Mouse (Mus musculus): Measurements from ENCODE around the gene Sucla2.
"Not testable (repeated sequence)": the region's sequence is repeated elsewhere in the genome, so short reads cannot be mapped to it uniquely, and the experiment has no call there.

The Sucla2 gene

DNA sequence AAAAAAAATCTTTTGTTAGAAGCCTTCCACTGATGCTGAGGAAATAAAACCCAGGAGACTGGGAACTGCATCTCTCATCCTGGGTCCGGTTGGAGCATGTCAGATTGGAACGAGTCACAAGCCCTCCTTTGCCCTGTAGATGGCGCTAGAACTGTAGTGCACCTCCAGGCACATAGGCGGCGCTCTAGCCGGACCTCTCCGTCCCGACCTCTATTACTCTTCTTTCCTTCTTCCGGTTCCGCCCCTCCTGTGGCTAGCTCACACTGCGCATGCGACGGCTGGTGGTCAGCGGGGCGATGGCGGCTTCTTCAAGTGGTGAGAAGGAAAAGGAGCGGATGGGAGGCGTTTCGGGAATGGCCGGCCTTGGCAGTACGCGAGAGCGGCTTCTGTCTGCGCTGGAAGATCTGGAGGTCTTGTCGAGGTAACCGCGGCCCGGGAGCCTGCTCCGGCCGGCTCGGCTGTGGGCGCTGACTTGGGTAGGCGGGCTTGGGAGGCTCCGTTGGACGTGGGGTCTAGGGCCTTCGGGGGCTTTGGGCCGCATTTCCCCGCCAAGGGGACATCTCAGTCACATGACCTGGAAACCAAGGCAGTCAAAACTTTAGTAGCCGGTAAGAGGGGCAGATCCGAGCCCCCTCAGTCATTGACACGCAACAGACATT is 15.2 kb upstream of the Sucla2 start, which contains the start of gene Med4:
TSS of gene Med4 (plus strand) at position 261 of the 659 bp plus-strand sequence.
- peak; percentile 79 for DNase-seq (ENCODE audit: low spot score)

DNA sequence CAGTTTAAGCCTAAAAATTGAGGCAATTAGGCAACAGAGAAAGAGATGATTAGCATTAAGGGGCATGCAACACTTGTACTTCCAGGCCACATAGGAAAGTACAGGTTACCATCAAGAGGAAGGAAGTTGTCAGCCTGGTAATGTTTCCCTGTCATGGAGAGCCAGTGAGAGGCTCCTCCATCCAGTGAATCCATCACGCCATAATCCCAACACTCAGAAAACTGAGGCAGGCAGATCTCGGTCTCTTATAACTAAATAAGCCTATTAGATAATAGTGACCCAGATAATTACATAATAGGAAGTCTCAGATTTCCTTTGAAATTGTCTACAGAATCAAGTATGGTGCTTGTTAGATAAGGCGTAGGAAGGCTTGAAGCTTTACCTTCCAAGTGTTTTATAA is 983 bp upstream of the Sucla2 start:
- DNase-seq (ENCODE audit: low spot score), result no peak

DNA sequence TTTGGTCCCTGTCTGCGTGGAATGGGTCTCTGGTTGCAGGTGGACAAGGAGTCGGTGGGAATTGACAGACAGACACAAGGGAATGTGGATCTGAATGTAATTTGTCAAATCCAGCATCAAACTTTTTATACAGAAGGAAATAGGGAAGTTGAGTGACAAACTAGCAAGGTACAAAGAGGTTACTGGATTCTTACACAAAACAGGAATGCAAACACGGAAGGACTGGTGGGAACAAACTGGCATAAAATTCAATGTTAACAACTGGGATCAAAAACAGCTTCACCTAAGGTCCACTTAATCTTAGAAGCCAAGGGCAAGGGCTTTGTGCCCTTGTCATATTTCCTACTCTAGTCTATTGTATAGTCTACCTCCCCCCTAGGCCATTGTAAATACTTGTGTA is 3.5 kb downstream of the Sucla2 start:
- not testable (repeated sequence) for DNase-seq (ENCODE audit: low spot score)

DNA sequence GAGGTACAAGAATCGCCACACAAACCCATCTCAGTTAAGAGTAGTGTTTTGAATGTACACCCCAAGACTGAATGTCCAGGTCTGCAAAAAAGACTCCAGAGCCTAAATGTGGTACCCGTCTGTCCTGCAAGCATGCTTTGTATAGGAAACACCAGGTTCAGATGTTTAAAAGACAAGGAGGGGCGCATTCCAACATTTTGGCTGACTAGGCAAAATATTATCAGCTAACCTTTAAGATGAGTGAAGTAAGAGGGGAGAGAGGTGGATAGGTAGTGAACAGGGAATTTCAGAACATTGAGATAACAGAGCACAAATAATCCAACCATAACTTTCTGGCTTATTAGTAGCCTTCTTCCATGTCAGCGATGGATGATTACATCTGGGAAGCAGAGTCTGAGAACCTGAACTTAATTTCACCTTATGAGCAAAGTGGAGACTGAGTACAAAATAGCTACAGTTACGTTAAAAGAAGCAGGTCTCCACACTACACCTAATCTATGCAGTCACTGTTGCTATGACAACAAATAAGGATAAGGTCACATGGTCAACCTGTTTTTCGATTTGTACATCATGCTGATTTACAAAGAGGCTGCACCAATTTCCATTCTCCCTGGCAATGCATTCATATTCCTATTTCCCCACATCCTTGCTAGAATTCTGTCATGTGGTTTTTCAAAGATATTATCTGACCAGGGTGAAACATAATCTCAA is 8.8 kb downstream of the Sucla2 start:
- no peak for DNase-seq (ENCODE audit: low spot score)

DNA sequence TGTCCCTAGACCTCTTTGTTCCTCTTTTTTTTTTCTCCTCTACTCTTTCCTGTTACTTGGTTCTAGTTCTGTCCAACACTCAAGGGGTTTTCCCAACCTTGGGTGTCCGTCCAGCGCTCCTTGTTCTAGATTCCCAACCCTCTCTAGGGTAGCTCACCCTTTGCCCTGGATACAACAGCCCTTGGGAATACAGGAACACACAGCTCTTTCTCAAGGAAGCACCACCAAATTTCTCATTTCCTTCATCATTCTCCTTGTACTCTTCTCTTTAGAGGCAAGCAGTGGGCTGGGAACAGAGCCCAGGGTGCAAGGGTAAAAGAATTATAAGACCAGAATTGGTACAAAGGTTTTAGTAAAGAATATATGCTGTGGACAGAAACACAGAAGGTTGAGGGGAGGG is 10.5 kb downstream of the Sucla2 start:
- DNase-seq (ENCODE audit: low spot score), result no peak

DNA sequence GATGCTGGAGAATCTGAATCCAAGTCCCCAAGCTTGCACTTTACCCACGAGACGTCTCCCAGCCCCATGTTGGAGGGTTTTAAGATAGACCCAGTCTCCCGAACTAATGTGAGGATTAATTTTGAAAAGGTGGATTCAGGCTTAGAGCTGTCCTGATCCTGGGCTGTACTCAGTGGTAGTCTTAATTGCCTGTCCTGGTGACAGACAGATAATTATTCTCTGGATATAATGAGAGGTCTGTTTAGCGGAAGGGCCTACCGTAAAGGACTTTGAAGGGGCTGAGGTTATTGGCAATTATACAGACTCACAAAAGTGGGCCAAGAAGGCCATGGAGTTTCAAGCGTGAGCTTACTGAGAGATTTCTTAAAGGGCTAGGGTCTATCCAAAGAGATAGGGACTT is 18.7 kb downstream of the Sucla2 start:
- no peak for DNase-seq (ENCODE audit: low spot score)

DNA sequence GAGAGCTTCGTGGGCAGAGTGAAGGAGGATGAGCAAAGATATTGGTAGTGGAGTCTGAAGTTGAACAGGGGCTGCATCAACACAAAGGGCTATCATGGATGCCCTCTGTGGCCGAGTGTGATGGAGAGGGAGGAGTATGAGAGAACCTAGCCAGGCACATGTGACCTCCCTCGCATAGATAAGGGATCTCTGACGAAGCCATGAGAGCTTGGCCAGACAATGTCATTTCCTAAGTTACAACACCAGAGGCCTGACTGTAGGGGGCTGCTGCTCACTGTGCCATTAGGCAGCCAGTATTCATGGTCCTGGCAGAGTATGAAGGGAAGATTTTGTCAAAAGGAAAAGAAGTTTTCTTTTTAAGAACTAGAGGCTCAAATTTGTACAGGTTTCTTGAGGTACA is 21.9 kb downstream of the Sucla2 start:
- DNase-seq (ENCODE audit: low spot score), result no peak

DNA sequence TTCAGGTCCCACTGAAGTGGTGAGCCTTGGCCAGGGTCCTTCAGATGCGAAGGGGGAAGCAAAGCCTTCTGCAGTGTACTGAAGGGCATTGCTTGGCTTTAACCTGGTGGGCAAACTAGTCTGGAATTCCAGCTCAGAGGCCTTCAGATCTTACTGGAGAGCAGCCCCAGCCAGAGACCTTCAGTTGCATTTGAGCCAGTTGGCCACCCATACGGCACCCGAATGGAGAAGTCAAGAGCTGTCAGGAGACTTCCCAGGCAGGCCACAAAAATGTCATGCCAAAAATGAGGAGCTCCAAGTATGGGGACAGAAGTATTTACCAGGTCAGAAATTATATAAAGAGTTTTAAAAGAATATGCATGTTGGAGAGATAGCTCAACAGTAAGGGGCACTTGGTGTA is 22.9 kb downstream of the Sucla2 start, which contains the start of gene Nudt15:
TSS of gene Nudt15 (minus strand) at position 192 of the 400 bp plus-strand sequence.
- no peak for DNase-seq (ENCODE audit: low spot score)

DNA sequence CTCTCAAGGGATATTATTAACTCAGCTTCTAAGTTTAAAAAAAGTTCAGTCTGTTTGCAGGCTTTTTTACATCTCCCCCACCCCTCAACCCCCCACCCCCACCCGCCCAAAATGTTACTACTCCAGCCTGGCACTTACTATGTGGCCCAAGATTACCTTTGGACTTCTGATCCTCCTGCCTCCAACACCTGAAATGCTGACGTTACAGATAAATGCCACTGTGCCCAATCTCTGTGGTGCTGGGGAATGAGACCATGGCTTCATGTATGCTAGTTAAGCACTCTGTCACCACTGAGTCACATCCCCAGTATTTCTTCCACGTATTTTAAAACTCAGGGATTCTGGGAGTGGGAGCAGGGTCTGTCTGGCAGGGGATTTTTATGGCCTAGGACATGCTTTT is 25.2 kb downstream of the Sucla2 start:
- DNase-seq (ENCODE audit: low spot score), result no peak

DNA sequence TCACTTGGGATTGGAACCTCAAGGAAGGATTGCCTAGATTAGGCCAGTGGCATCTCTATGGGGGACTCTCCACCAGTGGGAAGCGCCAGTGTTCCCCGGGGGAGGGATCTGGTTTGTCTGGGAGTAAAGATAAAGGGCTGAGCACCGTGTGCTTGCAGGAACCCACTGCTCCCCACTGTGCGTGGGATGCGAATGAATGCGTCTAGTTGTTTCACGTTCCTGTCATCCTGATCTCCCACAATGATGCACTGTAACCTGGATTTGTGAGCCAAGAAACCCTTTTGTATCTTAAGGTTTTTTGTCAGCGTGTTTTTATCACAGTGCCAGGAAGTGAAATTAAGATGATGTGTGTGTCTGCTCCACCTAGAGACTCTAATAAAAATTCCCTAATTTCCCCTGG is 25.6 kb downstream of the Sucla2 start:
- DNase-seq (ENCODE audit: low spot score), result no peak

DNA sequence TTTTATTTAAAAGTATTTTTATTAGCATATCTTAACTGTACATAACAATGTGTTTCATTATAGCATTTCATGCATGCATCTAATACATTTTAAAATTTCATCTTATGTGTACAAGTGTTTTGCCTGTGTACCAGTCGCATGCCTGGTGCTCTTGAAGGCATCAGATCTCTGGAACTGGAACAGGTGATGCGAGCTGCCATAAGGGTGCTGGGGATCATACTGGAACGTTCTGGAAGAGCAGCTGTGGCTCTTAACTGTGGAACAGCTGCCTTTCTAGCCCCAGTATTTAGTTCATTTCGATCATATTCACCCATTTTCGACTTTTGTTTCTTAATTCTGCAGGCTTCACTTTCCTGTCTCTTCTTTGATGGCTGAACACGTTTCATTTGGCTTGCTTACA is 26.0 kb downstream of the Sucla2 start:
- DNase-seq (ENCODE audit: low spot score), result no peak

DNA sequence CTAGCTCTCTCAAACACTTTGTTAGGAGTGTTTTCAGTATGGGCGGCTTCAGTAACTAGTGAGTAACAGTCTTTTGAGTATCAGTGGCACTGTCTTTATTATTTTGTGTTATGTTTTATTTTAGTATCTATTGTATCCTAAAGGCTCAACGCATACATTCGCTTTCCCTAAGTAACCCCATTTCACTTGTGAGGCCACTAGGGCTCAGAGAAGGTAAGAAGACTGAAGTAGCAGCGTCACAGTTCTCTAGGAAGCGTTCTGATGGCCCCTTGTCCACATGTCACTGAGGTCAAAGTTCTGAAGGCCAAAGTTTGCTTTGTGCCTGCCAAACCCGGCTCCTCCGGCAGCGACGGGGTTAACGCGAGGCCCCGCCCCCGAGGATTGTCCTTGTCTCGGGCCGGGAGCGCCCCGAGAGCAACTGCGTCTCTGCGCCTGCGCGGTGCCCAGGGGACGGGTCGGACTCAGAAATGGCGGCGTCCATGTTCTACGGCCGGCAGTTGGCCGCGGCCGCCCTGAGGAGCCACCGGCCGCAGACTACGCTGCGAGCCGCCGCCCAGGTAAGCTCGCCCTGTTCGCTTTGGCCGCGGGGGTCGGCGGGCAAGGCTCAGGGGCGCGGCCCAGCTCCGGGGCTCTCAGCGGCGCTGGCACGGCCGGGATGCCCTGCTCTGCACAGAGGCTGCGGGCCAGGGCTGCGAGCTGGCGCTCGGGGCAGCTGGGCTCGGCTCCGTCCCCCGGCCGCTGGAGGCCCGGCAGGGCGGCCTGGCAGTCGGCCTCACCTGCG is 27.4 kb downstream of the Sucla2 start:
- peak; percentile 87 for DNase-seq (ENCODE audit: low spot score)

DNA sequence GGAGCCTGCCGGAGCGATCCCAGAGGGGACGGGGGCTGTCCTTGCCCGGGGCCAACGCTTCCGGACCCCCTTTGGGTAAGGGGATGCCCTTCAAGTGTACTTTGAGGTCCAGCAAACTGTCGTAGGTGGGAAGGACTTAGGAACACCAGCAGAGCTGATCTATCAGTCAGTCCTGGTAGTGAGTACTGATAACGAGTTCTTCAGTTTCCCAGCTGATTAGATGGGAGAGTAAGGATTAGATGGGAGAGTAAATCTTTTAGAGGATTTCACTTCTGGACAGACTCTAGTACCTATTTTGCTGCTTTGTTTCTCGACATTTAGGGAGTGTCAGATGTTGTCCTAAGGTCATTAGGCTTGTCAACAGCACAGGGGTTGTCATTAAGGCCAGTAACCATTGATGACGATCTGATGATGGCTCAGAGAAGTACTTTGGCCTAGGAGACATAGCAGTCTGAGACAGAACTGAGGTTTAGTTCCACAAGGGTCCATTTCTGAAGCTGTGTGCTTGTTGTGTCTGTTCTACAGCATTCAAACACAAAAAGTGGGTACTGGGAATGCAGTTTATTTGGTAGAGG is 28.1 kb downstream of the Sucla2 start:
- DNase-seq (ENCODE audit: low spot score), result no peak

DNA sequence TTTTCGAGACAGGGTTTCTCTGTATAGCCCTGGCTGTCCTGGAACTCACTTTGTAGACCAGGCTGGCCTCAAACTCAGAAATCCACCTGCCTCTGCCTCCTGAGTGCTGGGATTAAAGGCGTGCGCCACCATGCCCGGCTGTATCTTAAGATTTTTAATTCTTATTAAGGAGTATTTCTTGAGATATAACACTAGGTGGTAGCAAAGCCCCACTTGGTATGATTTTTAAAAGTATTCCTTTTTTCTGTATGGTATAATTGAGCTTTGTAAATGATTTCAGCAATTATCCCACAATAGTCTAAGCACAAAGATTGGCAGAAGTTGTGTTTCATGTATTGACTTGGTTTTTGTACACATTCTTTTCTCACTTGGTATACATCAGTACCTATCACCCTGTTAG is 44.7 kb downstream of the Sucla2 start:
- not testable (repeated sequence) for DNase-seq (ENCODE audit: low spot score)

DNA sequence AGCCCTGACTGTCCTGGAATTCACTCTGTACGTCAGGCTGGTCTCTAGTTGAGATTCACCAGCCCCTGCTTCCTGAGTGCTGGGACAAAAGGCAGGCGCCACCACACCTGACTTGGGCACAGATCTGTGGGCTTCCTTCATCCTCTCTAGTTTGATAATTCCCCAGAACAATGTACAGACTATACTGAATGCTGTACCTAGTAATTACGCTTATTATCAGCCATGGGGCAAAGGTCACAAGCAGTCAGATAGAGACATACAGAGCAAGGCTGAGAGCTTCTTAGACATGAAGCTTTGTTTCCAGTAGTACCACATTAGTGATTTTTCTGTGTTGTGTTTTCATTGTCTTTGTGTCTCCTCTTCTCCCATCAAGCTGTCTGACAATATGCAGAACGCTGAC is 46.0 kb downstream of the Sucla2 start:
- no peak for DNase-seq (ENCODE audit: low spot score)

DNA sequence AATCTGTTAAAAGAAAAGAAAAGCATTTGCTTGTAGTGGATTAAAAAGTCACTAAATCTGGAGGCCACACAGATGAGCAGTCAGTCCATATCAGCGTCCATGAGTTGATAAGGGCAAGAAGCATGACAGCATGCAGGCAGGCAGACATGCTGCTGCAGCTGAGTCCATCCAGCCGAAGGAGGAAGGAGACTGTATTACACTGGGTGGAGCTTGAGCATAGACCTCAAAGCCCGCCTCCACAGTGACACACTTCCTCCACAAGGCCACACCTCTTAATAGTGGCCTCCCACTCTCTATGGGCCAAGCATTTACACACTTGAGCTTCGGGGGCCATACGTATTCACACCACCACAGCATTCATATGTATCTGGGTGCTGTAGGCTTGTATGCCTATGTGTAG is 48.9 kb downstream of the Sucla2 start:
- DNase-seq (ENCODE audit: low spot score), result no peak

DNA sequence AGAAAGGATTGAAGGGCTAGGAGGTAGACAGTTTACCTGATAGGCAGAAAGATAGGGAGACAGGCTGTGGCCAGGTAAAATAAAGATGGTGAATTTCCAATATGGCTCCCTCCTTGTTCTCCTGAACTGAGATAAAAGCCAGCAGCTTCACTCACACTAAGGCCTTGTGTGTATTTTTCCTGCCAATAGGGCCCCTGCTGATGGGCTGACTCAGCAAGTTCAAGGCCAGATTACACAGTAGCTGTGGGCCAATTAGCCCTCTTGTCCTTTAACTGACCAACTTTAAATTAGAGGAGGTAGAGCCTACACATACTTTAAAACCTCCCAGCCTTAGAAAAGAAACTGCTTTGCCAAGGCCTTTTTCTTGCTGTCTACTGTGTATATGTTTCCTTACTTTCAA is 51.2 kb downstream of the Sucla2 start:
- no peak for DNase-seq (ENCODE audit: low spot score)

DNA sequence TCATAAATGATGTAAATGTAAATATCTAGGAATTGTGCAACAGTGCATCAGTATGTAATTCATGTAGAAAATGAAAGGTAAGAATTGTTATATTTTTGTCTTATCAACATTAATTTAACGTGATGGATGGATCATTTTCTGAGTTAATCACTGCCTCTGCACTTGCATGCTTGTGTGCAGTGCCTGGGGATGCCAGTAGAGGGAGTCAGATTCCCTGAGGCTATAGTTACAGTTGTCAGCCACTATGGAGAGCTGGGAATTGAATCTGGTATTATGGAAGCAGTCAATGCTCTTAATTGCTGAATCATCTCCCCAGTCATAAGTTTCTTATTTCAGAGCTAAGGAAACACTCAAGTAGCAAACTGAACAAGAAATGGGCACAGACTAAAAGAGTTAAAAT is 63.0 kb downstream of the Sucla2 start:
- DNase-seq (ENCODE audit: low spot score), result no peak

DNA sequence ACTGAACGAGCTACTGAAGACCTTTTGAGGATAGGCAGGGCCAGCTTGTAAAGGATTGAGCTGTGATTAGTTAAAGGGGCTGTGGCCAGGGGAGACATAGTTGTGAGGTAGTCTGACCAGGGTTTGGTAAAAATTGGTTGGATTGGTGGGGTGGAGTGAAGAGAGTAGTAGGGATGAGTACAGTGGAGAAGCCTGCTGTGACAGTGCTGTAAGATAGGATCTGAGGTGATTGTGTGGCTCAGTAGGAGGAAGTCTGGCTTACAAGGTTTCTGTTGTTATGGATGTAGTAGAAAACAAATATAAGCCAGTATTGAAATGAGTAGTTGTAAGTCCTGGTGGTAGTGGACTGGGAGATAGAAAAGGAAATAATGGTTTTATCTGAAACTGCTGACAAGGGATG is 67.0 kb downstream of the Sucla2 start:
- no peak for DNase-seq (ENCODE audit: low spot score)

DNA sequence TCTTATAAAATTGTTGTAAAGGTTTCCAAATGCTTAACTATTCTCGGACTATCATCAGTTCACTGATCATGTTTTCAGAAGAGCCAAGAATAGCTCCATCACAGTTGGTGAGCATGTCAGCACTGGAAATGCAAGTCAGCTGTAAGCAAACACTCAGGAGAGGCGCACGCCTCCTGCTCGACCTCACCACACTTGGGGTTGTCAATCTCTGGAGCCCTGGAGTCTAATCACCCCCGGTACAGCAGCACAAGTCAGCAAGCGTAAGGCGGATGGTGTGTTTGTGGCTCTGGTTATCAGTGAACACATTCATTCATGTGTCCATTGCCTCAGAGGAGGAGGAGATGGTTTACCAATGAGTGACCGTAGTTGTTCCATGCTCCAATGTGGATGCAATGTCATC is 74.6 kb downstream of the Sucla2 start:
- DNase-seq (ENCODE audit: low spot score), result no peak

DNA sequence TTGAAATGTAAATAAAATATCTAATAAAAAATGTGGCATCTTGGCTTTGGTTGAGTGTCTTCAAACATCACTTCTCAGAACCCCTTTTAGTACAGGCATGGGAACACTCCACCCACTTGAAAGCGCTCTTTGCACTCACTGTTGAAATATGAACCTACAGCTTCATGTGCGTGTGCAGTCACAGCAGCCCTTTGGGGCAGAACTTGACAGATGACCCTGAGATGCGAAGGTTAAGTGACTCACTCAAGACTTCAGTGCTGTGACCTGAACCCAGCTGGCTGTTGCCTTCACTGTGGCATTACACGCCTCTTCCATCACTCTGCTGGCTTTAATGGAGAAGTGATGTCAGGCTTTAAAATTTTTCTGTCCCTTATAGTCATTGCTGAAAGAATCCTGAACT is 82.6 kb downstream of the Sucla2 start:
- DNase-seq (ENCODE audit: low spot score), result no peak

DNA sequence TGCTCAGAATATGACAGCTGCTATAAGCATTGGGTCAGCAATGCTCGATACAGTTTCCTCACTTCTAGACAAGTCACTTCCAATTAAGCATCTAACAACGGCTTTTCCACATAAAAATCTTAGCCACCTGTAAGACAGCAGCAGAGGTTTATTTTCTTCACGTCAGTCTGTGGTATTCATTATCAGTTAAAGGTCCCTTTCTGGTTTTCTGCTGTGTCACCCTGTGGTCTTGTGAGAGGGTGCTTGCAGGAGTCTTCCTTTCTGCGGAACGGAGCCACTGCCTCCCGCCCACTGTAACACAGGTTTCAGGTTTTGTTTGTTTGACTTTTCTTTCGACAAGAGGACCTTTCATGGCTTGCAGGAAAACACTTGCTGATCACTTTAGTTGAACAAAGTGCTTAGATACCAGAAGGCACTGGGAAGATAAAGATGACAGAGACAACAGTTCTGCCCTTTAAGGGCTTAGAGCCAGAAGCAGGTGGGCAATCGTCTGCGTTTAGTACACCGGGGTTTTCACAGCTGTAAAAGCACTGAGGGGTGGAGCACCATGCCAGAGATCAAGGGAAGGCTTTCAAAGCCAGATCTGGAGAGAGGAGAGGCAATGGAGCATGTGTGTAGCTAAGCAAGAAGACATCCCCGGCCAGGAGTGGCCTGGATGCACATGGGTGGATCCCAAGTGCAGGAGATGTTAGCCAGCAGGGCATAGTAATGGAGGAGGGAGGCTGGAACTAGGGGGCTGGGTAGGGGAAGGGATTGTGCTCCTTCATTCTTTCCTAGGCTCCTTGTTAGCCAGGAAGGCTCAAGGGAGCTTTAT is 83.8 kb downstream of the Sucla2 start:
- DNase-seq (ENCODE audit: low spot score), result no peak

Measured in urinary bladder, postnatal 10 days (tissue).